Mouse (Mus musculus) myocyte (in vitro differentiated cells): ENCODE measurements around the gene Dph3.

ENCODE experiments used
- MYOD1 ChIP-seq, 3 experiments: IDR thresholded peaks; one replicate each; pipeline ENCODE4 v1.6.1; 2011; ENCODE audit warnings: control low read depth in 2 of 3, low read depth in 2 of 3, mild to moderate bottlenecking in 2 of 3, moderate library complexity in 1 of 3; ENCODE audit not compliant: insufficient read length in 2 of 3, control insufficient read depth in 1 of 3
- MYOG ChIP-seq, 3 experiments: IDR thresholded peaks; one replicate each; pipeline ENCODE4 v1.6.1; 2011; ENCODE audit warnings: control low read depth in 2 of 3, low read depth in 2 of 3, mild to moderate bottlenecking in 2 of 3; ENCODE audit not compliant: insufficient read length in 2 of 3, control insufficient read depth in 1 of 3, insufficient read depth in 1 of 3
- POLR2A ChIP-seq: IDR thresholded peaks from one replicate; pipeline ENCODE4 v1.6.1; 2011; ENCODE audit warnings: low read depth, mild to moderate bottlenecking, control low read depth, moderate library complexity; ENCODE audit not compliant: insufficient read length
- TCF12 ChIP-seq: IDR thresholded peaks from one replicate; pipeline ENCODE4 v1.6.1; 2011; ENCODE audit warnings: mild to moderate bottlenecking, control low read depth; ENCODE audit not compliant: poor library complexity, insufficient read depth, severe bottlenecking
- USF1 ChIP-seq: IDR thresholded peaks from one replicate; pipeline ENCODE4 v1.6.1; 2011; ENCODE audit warnings: low read depth, mild to moderate bottlenecking, control low read depth, moderate library complexity

GRCm38 (mm10) chr14:32120940-32121919 lies 35.7 kb upstream of the Dph3 start:
- TF ChIP-seq USF1 (no peak), MYOD1 (IDR thresholded peaks at IDR 0.05; ENCODE audit: control insufficient read depth in 1 of 3, insufficient read length in 2 of 3, low read depth in 2 of 3) (no peak), POLR2A (no peak), TCF12 (no peak), MYOG (IDR thresholded peaks at IDR 0.05; ENCODE audit: control insufficient read depth in 1 of 3, insufficient read depth in 1 of 3, insufficient read length in 2 of 3, low read depth in 2 of 3) (no peak)
